Mouse (Mus musculus): ENCODE results near the gene Dnajc1.

DNA sequence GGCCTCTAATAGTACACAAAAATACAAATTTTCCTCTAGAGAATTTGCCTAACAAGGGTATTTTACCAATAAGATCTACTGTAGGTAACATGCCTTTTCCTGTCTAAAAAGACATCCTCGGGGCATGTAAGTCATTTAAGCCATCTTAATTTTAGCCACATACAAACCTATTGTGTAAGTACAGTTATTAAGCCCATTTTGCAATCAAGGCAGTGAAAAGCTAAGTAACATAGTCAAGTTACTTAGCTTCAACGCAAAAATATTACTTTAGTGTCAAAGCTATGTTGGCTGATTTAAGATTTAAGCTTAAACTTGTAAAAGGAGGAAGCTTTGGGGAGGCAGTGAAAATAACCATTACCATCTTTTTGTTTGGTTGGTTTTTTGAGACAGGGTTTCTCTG lies 74.0 kb downstream of the Dnajc1 start:
- TF ChIP-seq CTCF (IDR thresholded peaks at IDR 0.05; ENCODE audit: low read depth, low read length) = no peak
- no peak for TF ChIP-seq POLR2A (IDR thresholded peaks at IDR 0.05; ENCODE audit: extremely low read depth, insufficient read depth, low read length)

All from liver, adult 2 months (tissue).